Mouse (Mus musculus) heart, embryonic 16.5 days (tissue): Measurements from ENCODE around the gene Wfikkn2. TPM values are rescaled to one million over a fixed set of nuclear protein-coding genes. Genes with fewer than 3 reads are reported as not detected.

Experiments
- ATAC-seq: fragments of 200-750 bp; cut with Nextera tagmentation; replicated peaks from 2 replicates; pipeline ENCODE4 v1.8.0; 2017; ENCODE audit warnings: moderate number of reproducible peaks; ENCODE audit not compliant: insufficient read depth, low FRiP score; ENCODE audit errors: extremely low read depth
- H3K27ac ChIP-seq: fragments of 300-500 bp; sonication (generic); 2 replicates; pipeline ENCODE4 v1.5.1; 2014; ENCODE audit warnings: mild to moderate bottlenecking, low read length, control low read depth, moderate library complexity
- H3K27me3 ChIP-seq: fragments of 300-500 bp; sonication (generic); 2 replicates; pipeline ENCODE4 v1.6.1; 2014; ENCODE audit warnings: low read length, mixed read lengths; ENCODE audit not compliant: control insufficient read depth, insufficient read depth
- H3K36me3 ChIP-seq: fragments of 300-500 bp; sonication (generic); 2 replicates; pipeline ENCODE4 v1.6.1; 2014; ENCODE audit not compliant: control insufficient read depth, insufficient read depth
- H3K4me1 ChIP-seq: fragments of 300-500 bp; sonication (generic); 2 replicates; pipeline ENCODE4 v1.6.1; 2014; ENCODE audit warnings: low read length, mixed read lengths; ENCODE audit not compliant: control insufficient read depth, insufficient read depth
- H3K4me2 ChIP-seq: fragments of 300-500 bp; sonication (generic); 2 replicates; pipeline ENCODE4 v1.6.1; 2014; ENCODE audit warnings: low read depth, mild to moderate bottlenecking, control low read depth, low read length
- H3K4me3 ChIP-seq: fragments of 300-500 bp; sonication (generic); 2 replicates; pipeline ENCODE4 v1.5.1; 2014; ENCODE audit warnings: mild to moderate bottlenecking, control low read depth, low read length
- H3K9ac ChIP-seq: fragments of 300-500 bp; sonication (generic); 2 replicates; pipeline ENCODE4 v1.6.1; 2014; ENCODE audit warnings: low read length, control low read depth
- H3K9me3 ChIP-seq: fragments of 300-500 bp; sonication (generic); replicated peaks from 2 replicates; pipeline ENCODE4 v1.6.1; 2016; ENCODE audit warnings: low read length; ENCODE audit not compliant: control insufficient read depth
- WGBS: fragments of 180-500 bp; shearing (Covaris S2); extraction: QIAGEN DNeasy Blood & Tissue Kit; methylation state at CpG from one replicate; pipeline ENCODE4 v1.1.7; 2014; 5-methylcytosine and 5-hydroxymethylcytosine counted together
- polyA plus RNA-seq: library from polyadenylated mRNA; unstranded; fragments of >200 nt; fragmentation: Nextera tagmentation; extraction: Ambion mirVana; gene quantifications from 2 replicates; pipeline ENCODE4 v1.2.1, GENCODE M21; 2015

The Wfikkn2 gene
- polyA plus RNA-seq, 1 experiment from 2014 or later: 3.7 TPM

DNA sequence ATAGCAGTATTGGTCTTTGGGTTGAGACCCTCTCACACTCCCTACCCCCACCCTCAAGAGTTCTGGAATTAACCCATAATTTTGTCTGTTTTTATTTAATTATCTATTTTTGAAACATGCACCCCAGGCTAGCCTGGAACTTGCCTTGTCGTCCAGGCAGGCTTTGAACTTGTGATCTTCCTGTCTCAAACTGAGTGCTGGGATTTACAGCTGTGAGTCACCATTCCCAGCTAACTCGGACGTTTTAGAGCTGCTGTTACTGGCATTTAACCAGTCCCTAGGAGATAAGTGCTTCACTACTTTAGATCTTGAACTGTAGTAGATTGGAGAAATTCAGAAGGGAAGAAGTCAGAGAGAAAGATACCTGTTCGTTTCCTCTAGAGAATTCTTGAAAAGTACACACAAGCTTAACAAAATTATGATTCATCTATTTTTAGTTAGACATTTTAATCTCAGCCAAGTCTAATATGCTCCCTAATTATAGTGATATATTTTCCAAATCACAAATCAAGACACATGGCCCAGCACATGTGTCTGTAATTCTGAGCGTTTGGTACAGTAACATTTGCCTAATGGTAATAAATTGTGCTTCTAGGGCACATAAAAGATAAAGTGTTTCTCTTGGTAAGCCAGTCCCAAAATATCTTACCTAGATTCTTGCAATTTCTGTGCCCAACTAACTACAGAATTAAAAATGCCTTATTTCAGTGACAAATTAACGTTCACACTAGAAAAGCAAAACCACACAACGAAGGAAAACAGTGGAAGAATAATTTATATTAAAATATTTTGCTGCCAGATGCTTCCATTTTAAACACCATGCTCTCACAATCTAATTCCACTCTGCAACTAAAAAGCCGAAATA lies 36.8 kb downstream of the Wfikkn2 start:
- H3K4me2 ChIP-seq: peak overlapping the region; percentile 76
- no peaks in the 10 kb centered on the region for H3K9me3 ChIP-seq
- peak overlapping the region; percentile 97 for H3K27ac ChIP-seq
- no peak for ATAC-seq
- peak overlapping the region; percentile 77 for H3K9ac ChIP-seq
- 0 out of 2 replicates have a peak, but pooled peaks cover 5% of the 10 kb centered on the region for H3K4me1 ChIP-seq
- no peaks in the 10 kb centered on the region for H3K27me3 ChIP-seq
- H3K4me3 ChIP-seq: no peak overlapping the region
- H3K36me3 ChIP-seq: peaks cover 5% of the 10 kb centered on the region
- 44% methylated on average over 8 of the region's 8 CpGs for WGBS

DNA sequence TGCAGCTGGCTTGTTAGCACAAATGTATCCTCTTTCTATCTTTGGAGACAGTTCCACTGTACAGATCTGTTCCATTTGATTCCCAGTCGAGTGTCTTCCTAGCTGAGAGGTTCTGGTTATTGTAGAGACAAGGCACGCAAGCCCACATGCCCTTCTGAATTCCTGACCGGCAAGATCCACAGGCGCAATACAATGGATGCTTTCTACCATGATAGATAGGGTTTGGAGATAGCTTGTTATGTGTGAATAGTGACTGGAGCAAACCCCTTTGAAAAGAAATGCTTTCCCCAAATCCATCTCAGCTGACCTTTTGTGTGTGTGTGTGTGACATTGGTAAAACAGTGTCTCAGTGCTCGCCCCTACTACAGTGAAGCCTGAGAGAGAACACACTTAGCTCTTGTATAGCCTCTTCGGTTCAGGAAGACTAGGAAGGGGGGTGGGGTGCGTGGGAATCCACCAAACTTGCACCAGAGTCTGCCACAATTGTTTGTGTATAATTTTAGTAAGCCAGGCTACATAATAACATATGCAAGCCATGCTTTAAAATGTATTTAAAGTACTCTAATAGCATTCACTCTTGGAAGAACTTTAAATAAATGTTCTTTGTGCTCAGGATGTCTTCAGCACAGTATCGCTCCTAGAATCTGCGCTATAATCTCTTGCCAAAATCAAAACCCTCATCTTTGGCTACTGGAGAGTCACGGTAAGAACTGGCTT lies 39.2 kb downstream of the Wfikkn2 start:
- 72% methylated on average over 10 of the region's 10 CpGs for WGBS
- no peaks in the 10 kb centered on the region for H3K9me3 ChIP-seq

DNA sequence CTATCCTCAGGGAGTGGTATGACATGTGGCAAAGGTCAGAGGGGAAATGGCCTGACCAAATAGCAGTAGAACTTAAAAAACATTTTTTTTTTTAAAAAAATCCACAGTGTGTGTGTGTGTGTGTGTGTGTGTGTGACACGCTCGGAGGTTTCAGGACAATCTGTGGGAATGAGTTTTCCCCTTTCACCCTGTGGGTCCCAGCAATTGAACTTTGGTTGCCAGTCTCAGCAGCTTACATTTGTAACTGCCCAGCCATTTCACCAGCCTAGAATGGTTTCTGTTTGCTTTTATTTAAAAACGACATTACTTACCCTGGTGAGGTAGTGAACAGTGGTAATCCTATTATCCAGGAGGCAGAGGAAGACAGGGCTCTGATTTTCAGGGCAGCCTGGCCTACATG lies 42.7 kb downstream of the Wfikkn2 start:
- no peak for ATAC-seq
- WGBS: 63% methylated on average over 3 of the region's 3 CpGs
- no peak overlapping the region for H3K4me3 ChIP-seq
- H3K4me1 ChIP-seq: no peaks in the 10 kb centered on the region
- no peaks in the 10 kb centered on the region for H3K27me3 ChIP-seq
- no peak overlapping the region for H3K9ac ChIP-seq
- no peak overlapping the region for H3K4me2 ChIP-seq
- H3K36me3 ChIP-seq: no peaks in the 10 kb centered on the region
- H3K27ac ChIP-seq: no peak overlapping the region
- H3K9me3 ChIP-seq: no peaks in the 10 kb centered on the region

More for the DNA sequence above, 39.2 kb downstream of the Wfikkn2 start:
- no peak for ATAC-seq
- H3K27me3 ChIP-seq: no peaks in the 10 kb centered on the region
- H3K9ac ChIP-seq: no peak overlapping the region
- no peaks in the 10 kb centered on the region for H3K36me3 ChIP-seq
- no peaks in the 10 kb centered on the region for H3K4me1 ChIP-seq
- H3K27ac ChIP-seq: no peak overlapping the region
- no peak overlapping the region for H3K4me2 ChIP-seq
- H3K4me3 ChIP-seq: no peak overlapping the region

DNA sequence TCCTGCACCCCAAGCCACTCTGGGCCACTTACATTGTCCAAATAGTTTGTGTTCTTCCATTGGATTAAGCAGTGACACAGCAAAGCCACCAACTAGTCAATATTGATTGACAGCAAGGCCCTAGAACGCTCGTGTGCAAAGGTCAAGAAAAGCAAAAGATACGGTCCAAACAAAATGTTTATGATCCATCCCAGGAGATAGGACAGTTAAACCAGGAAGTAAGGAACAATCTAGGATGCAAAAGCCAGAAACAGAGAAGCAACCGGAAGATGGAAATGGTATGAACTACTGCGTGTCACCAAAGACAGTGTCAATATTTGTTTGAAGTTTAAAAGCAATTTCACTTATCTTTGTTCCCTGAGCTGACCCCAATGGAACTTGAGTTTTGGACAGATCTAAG lies 43.7 kb downstream of the Wfikkn2 start:
- Histone ChIP-seq H3K27ac (no peak overlapping the region), H3K36me3 (no peaks in the 10 kb centered on the region), H3K9me3 (no peaks in the 10 kb centered on the region), H3K4me1 (no peaks in the 10 kb centered on the region), H3K4me2 (no peak overlapping the region), H3K27me3 (no peaks in the 10 kb centered on the region), H3K4me3 (no peak overlapping the region), H3K9ac (no peak overlapping the region)
- WGBS: 74% methylated on average over 5 of the region's 5 CpGs
- no peak for ATAC-seq

DNA sequence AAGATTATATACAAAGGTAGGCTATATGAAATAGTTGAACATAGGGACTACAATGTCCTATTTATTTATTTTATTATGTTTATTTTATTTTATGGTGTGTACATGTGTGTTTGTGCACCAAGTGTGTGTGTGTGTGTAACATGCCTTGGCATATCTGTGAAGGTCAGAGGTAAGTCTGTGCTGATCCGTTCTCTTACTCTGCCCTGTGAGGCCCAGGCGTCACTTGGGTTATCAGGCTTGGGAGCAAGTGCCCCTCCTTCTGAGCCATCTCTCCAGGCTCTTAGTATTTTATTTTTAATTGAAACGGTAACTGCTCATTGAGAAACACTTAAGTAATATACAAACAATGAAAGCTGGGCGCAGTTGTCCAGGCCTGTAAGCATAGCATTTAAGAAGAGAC lies 45.4 kb downstream of the Wfikkn2 start:
- no peak overlapping the region for H3K27ac ChIP-seq
- no peak for ATAC-seq

DNA sequence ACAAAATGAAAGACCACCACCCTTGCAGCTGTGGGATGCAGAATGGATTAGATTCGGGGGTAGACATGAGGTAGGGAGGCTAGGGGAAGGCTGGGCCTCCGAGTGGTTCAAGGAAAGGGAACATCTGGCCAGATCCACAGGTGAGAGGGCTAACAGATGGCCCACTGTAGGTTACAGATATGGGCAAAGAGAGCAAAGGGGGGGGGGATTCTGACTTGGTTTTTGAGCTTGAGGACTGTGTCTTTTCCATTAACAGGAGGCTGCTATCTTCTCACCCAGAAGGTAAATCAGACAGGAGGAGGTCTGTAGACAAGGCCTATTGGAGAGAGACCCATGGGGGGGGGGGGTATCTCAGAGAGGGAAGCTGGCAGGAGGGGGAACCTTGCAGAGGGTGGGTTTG lies 46.0 kb downstream of the Wfikkn2 start:
- Histone ChIP-seq H3K27ac (no peak overlapping the region), H3K4me3 (no peak overlapping the region), H3K4me2 (no peak overlapping the region), H3K4me1 (peaks cover 4% of the 10 kb centered on the region; the same call in 1 of the 2 replicates), H3K36me3 (no peaks in the 10 kb centered on the region), H3K27me3 (no peaks in the 10 kb centered on the region), H3K9me3 (no peaks in the 10 kb centered on the region), H3K9ac (no peak overlapping the region)
- WGBS: 77% methylated on average over 2 of the region's 2 CpGs
- ATAC-seq: no peak

More for the DNA sequence above, 45.4 kb downstream of the Wfikkn2 start:
- Histone ChIP-seq H3K4me2 (no peak overlapping the region), H3K9ac (no peak overlapping the region), H3K36me3 (no peaks in the 10 kb centered on the region), H3K9me3 (no peaks in the 10 kb centered on the region), H3K4me3 (no peak overlapping the region), H3K27me3 (no peaks in the 10 kb centered on the region), H3K4me1 (peaks cover 4% of the 10 kb centered on the region; the same call in 1 of the 2 replicates)
- 66% methylated on average over 4 of the region's 4 CpGs for WGBS

DNA sequence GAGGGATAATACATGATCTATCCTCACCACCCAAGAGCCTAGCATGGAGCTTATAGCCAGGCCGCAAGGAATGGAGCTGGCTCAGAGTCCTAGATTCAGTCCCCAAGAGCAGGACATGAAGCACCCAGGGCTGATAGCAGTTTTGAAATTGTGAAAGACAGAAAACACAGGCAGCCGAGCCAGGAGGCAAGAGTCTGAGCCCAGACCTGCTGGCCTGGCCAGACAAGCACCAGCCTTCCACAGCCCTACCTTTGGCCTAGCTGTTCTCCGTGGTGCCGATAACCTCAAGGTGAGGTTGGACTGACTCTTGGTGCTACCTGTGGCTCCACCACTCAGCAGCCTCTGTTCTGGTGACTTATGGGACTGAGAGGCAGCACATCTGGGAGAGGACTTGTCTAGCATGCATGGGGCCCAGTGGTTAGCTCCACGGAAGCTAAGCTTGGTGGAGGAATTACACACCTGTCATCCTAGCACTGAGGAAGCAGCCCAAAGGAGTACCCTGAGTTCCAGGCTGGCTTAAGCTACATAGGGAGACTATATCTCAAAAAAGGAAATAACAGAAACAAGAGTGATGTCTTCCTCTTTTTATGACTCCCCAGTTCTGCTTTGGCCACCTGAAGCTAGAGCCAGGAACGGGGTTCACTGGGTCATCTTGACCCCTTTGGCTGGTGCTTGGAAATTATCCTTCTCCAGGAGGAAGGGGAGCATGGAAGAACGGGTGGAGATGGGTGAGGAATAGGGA lies 47.2 kb downstream of the Wfikkn2 start:
- Histone ChIP-seq H3K27me3 (no peaks in the 10 kb centered on the region), H3K9me3 (no peaks in the 10 kb centered on the region), H3K4me1 (peaks cover 4% of the 10 kb centered on the region; the same call in 1 of the 2 replicates), H3K4me2 (no peak overlapping the region), H3K36me3 (no peaks in the 10 kb centered on the region), H3K9ac (no peak overlapping the region), H3K4me3 (no peak overlapping the region), H3K27ac (no peak overlapping the region)
- ATAC-seq: no peak
- 81% methylated on average over 7 of the region's 7 CpGs for WGBS

DNA sequence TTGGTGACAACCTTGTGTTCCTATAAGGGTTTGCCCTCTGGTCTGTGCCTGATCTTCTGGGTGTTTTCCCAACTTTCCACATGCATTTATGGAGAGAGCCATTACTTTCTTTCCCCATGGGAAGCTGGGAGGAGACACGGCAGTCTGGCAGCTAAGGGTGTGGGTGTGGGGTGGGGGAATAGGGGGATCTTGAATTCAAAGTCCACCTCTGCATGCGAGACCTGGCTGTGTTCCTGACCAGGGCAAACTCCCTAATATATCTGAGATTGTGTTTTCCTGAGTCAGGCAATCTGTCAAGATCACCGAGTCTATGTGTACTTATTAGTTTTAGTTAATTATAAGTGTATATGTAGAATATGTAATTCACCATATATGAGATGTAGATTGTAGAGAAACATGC lies 49.5 kb downstream of the Wfikkn2 start:
- peaks cover 4% of the 10 kb centered on the region; the same call in 1 of the 2 replicates for H3K4me1 ChIP-seq
- no peak overlapping the region for H3K4me3 ChIP-seq
- 76% methylated on average over 3 of the region's 3 CpGs for WGBS
- no peaks in the 10 kb centered on the region for H3K36me3 ChIP-seq
- H3K4me2 ChIP-seq: no peak overlapping the region
- no peak overlapping the region for H3K9ac ChIP-seq
- no peak overlapping the region for H3K27ac ChIP-seq
- H3K9me3 ChIP-seq: no peaks in the 10 kb centered on the region
- ATAC-seq: no peak
- H3K27me3 ChIP-seq: no peaks in the 10 kb centered on the region
